Mouse (Mus musculus) limb, embryonic 15.5 days (tissue): ENCODE results near the gene Naa80. TPM values are rescaled to one million over a fixed set of nuclear protein-coding genes. Genes with fewer than 3 reads are reported as not detected.
"Not testable (repeated sequence)": the region's sequence is repeated elsewhere in the genome, so short reads cannot be mapped to it uniquely, and the experiment has no call there.

ENCODE experiments used
- ATAC-seq: fragments of 200-750 bp; cut with Nextera tagmentation; 2 replicates; pipeline ENCODE4 v1.8.0; 2017; ENCODE audit warnings: low read depth, moderate TSS enrichment; ENCODE audit not compliant: insufficient number of reproducible peaks, low FRiP score, low TSS enrichment
- H3K27ac ChIP-seq: fragments of 300-500 bp; sonication (generic); 2 replicates; pipeline ENCODE4 v1.5.1; 2015; ENCODE audit warnings: moderate library complexity, mild to moderate bottlenecking, inconsistent platforms
- H3K27me3 ChIP-seq: fragments of 300-500 bp; sonication (generic); 2 replicates; pipeline ENCODE4 v1.6.1; 2015; ENCODE audit warnings: inconsistent platforms
- H3K36me3 ChIP-seq: fragments of 300-500 bp; sonication (generic); 2 replicates; pipeline ENCODE4 v1.6.1; 2015; ENCODE audit warnings: inconsistent platforms
- H3K4me1 ChIP-seq: fragments of 300-500 bp; sonication (generic); 2 replicates; pipeline ENCODE4 v1.6.1; 2015; ENCODE audit warnings: inconsistent platforms
- H3K4me2 ChIP-seq: fragments of 300-500 bp; sonication (generic); 2 replicates; pipeline ENCODE4 v1.6.1; 2015; ENCODE audit warnings: mild to moderate bottlenecking, inconsistent platforms
- H3K4me3 ChIP-seq: fragments of 300-500 bp; sonication (generic); 2 replicates; pipeline ENCODE4 v1.5.1; 2015; ENCODE audit warnings: mild to moderate bottlenecking, inconsistent platforms
- H3K9ac ChIP-seq: fragments of 300-500 bp; sonication (generic); 2 replicates; pipeline ENCODE4 v1.6.1; 2015; ENCODE audit warnings: inconsistent platforms
- H3K9me3 ChIP-seq: fragments of 300-500 bp; sonication (generic); 2 replicates; pipeline ENCODE4 v1.6.1; 2016; ENCODE audit warnings: inconsistent platforms
- WGBS: fragments of 180-500 bp; shearing (Covaris S2); methylation state at CpG from one replicate; pipeline ENCODE4 v1.1.7; 2015; 5-methylcytosine and 5-hydroxymethylcytosine counted together
- polyA plus RNA-seq: library from polyadenylated mRNA; unstranded; fragments of >200 nt; fragmentation: Nextera tagmentation; extraction: Ambion mirVana; gene quantifications from 2 replicates; pipeline ENCODE4 v1.2.1, GENCODE M21; 2015

Gene Naa80
- polyA plus RNA-seq, 1 experiment from 2014 or later, result 17.6 TPM

DNA sequence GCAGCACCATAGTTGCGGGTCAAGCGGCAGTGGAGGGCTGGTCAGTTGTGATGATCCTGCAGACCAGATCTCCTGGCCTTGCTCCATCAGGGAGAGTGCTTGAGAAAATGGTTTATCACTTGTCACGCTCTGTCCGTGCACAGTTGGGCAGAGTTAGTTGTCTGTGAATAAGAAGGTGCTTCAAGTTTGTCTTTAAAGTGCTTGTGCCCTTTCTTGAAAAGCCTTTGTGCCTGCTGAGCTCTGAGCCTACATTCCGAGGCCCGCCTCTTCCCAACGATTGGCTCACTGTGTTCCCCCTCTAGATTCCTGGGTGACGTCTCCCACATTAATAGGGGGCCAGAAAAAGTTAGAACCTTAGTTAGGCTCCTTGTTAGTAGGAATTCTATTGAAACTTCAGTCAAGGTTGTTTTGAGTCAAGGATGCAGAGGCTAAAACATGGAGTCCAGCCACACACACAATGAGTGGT, 26.8 kb upstream of the Naa80 start:
- 7% methylated on average over 8 of the region's 8 CpGs for WGBS
- Histone ChIP-seq H3K4me1 (peaks cover 72% of the 10 kb centered on the region), H3K36me3 (no peaks in the 10 kb centered on the region; the same call in 1 of the 2 replicates), H3K27me3 (no peaks in the 10 kb centered on the region), H3K4me3 (peak overlapping the region; percentile 72), H3K9me3 (no peaks in the 10 kb centered on the region), H3K9ac (peak overlapping the region; percentile 55), H3K27ac (peak overlapping the region; percentile 97), H3K4me2 (peak overlapping the region; percentile 89)
- no peak for ATAC-seq

DNA sequence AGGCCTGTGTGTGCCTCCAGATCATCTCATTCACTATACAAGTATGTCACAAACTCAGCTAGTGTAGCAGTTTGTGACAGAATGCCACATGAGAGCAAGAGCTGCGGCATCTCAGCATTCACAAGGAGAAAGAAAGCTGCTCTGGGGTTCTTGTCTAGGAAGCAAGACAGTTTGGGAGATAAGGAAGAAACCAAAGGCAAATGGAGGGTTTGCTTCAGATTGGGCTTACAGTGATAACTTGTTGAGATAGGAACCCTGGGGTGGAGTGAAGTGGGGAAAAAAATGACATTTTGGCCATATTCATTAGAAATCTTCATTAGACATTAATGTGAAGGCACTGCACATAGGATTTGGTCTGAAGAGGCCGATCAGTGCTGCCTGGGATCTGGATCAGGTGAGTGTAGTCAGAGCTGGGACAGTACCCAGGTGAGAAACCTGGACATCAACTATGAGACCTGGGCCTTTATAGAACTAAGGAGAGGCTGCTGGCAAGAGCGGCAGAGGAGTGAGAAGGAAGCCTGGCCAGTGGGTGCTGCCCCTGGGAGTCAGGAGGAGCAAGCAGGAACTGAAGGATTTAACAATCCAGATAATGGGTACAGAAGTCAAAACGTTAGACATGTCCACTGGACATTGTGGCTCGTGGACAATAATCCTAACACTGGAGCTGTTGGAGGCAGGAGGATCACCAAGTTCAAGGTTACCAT, 25.8 kb upstream of the Naa80 start:
- H3K9ac ChIP-seq, result no peak overlapping the region

DNA sequence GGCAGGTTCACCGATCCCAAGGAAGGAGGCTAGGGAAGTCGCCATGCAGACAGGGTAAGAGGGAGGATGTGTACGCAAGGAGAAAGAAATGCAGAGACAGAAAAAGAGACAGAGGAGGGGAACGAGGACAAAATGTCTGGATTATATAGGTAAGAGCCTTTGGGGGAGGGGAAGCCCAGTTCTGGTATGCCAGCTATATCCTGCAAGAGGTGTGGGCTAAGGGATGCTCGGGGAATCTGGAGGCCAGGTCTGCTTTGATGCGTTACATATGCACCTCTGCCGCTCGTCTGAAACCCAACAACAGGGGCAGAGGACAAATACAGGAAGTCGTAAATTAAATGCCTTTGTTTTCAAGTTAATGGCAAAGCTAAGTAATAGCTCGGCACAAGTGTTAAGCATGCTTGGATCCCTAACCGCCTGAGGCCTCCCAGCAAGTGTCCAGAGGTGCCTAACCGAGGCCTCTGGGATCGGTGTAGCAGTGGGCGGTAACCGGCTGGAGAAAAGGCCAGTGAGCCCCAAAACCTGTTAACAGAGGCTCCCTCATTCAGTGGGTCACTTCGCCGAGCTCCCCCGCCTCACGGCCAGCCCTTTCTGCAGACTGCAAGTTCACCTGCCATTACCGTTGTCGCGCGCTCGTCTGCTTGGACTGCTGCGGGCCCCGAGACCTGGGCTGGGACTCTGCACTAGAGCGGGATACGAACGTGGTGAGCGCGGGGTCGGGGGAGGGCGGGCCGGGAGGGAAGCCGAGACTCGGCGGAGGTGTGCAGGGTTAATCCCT, 25.0 kb upstream of the Naa80 start:
- Histone ChIP-seq H3K9me3 (no peaks in the 10 kb centered on the region), H3K4me1 (peaks cover 66% of the 10 kb centered on the region)
- WGBS, result 3% methylated on average over 37 of the region's 37 CpGs

More for the DNA sequence above, 25.8 kb upstream of the Naa80 start:
- Histone ChIP-seq H3K4me3 (peak overlapping the region; percentile 72), H3K36me3 (peaks cover 9% of the 10 kb centered on the region), H3K4me2 (peak overlapping the region; percentile 89), H3K9me3 (no peaks in the 10 kb centered on the region), H3K27me3 (no peaks in the 10 kb centered on the region), H3K27ac (peak overlapping the region; percentile 97), H3K4me1 (peaks cover 69% of the 10 kb centered on the region)
- ATAC-seq, result no peak
- WGBS, result 70% methylated on average over 5 of the region's 5 CpGs

DNA sequence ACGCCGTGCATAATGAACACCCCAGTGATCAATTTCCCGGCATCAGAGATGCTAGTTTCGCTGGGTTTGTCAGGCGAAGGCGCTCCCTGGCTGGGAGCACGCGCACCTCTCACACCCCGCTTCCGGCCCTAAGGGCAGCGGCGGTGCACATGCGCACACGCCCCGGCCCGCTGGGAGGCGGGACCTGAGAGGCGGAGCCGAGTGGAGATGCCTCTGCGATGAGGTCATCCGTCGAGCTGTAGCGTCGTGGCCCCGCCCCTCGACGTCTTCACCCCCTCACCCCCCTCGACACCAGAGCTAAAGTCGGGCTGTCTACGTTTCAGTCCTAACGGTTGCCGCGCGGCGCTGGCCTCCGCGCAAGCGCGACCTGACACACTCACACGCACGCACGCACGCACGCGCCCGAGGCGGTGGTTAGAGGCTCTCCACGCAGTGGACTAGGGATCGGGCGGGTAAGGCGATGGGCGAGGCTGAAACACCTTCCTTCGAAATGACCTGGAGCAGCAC, 24.3 kb upstream of the Naa80 start:
- Histone ChIP-seq H3K36me3 (peaks cover 24% of the 10 kb centered on the region), H3K4me1 (peaks cover 66% of the 10 kb centered on the region), H3K9me3 (no peaks in the 10 kb centered on the region), H3K27me3 (no peaks in the 10 kb centered on the region), H3K4me2 (peak overlapping the region; percentile 89), H3K9ac (peak overlapping the region; percentile 67), H3K4me3 (peak overlapping the region; percentile 72), H3K27ac (peak overlapping the region; percentile 97)
- under 1% methylated on average over 53 of the region's 53 CpGs for WGBS
- ATAC-seq, result peak; percentile 90

More for the DNA sequence above, 25.0 kb upstream of the Naa80 start:
- Histone ChIP-seq H3K9ac (peak overlapping the region; percentile 48), H3K27ac (peak overlapping the region; percentile 97), H3K4me3 (peak overlapping the region; percentile 72), H3K36me3 (peaks cover 18% of the 10 kb centered on the region), H3K27me3 (no peaks in the 10 kb centered on the region), H3K4me2 (peak overlapping the region; percentile 89)
- peak; percentile 26 for ATAC-seq

DNA sequence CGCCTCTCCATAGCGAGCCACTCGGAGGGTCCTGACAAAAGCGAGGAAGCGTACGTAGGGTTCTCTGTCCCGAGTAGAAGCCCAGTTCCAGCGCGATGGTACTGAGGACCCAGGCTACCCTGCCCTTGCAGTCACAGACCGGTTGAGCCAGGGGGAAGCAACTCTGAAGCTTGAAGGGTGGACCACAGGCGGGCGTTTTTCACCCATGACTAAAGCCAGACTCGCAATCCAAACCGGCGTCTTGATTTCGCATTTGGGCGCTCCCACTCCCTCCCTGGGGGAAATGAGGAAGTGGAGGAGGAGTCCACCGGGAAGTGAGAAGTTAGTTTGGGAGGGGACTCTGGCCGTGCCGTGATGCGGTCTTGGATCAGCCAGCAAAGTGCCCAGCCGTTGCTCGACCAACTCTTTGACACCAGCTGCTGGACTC, 23.6 kb upstream of the Naa80 start:
- Histone ChIP-seq H3K9ac (peak overlapping the region; percentile 67), H3K9me3 (no peaks in the 10 kb centered on the region), H3K4me2 (peak overlapping the region; percentile 89), H3K36me3 (peaks cover 31% of the 10 kb centered on the region), H3K27me3 (no peaks in the 10 kb centered on the region), H3K4me3 (peak overlapping the region; percentile 72), H3K27ac (peak overlapping the region; percentile 97), H3K4me1 (peaks cover 62% of the 10 kb centered on the region)
- whole genome bisulfite sequencing, result under 1% methylated on average over 23 of the region's 23 CpGs
- peak; percentile 4; the same call in 1 of the 2 replicates for ATAC-seq

DNA sequence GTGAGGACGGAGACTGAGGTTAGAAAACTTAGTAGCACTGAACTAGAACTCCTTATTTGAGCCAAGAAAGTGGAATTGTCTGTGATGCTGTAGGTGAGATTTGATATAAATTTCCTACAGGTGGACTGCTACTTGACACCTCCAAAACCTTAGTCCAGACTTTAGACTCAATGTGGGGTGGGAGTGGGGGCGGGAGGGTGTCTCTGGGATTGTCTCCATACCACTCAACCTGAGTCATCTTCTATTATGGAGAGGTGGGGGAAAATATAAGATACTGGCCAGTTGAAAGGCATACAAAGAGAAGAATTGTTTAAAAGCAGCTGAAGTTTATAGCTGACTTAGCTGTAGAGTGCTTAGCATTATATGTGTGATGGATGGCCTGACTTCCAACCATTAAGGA, 23.0 kb upstream of the Naa80 start:
- Histone ChIP-seq H3K4me2 (peak overlapping the region; percentile 89), H3K27ac (peak overlapping the region; percentile 97), H3K4me3 (peak overlapping the region; percentile 72), H3K9me3 (no peaks in the 10 kb centered on the region), H3K9ac (peak overlapping the region; percentile 67), H3K27me3 (no peaks in the 10 kb centered on the region), H3K36me3 (peaks cover 38% of the 10 kb centered on the region), H3K4me1 (peaks cover 55% of the 10 kb centered on the region)
- 27% methylated on average over 2 of the region's 2 CpGs for WGBS
- no peak for ATAC-seq

DNA sequence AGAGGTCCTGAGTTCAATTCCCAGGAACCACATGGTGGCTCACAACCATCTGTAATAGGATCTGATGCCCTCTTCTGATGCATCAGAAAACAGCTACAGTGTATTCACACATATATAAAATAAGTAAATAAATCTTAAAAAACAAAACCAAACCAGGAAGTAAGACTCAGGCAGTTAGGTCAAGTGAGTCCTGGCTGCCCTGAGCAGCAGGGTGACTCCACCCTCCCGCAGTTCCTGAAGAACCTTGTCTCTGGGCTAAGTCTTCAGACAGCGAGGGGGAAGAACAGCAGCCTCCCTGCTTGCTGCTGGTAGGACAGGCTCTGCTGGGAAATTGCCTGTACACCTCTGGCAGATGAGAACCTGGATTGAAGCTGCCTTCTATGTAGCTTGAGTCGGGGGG, 22.3 kb upstream of the Naa80 start:
- H3K36me3 ChIP-seq, result peaks cover 44% of the 10 kb centered on the region
- H3K9me3 ChIP-seq, result no peaks in the 10 kb centered on the region
- peak overlapping the region; percentile 72 for H3K4me3 ChIP-seq
- 0 out of 2 replicates have a peak overlapping the region, but pooled peaks have one; percentile 97 for H3K27ac ChIP-seq
- H3K27me3 ChIP-seq, result no peaks in the 10 kb centered on the region
- no peak for ATAC-seq
- WGBS, result 68% methylated on average over 3 of the region's 3 CpGs
- H3K9ac ChIP-seq, result peak overlapping the region; percentile 11; the same call in 1 of the 2 replicates
- peaks cover 49% of the 10 kb centered on the region for H3K4me1 ChIP-seq
- H3K4me2 ChIP-seq, result peak overlapping the region; percentile 89

DNA sequence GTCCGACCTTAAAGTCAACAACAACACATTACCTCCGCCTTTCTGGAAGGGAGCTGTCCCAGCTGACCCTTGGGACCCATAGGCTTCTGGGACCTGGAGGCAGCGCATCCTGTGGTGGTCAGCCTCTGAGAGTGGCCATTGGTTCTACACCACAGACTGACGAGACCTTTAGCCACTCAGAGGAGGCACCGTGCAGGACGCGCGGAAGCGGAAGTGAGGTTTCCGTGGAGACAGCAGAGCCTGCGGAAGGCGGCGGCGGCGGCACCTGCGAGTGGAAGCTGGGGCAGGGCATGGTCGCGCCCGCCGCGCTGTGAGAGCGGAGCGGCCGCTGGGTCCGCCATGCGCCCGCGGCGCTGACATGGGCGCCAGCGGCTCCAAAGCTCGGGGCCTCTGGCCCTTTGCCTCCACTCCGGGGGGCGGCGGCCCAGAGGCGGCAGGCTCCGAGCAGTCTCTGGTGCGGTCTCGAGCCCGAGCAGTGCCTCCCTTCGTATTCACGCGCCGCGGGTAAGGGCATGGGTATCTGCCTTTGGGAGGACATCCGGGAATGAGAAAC, 15.6 kb upstream of the Naa80 start, which contains the start of gene Tusc2:
TSS of gene Tusc2 (plus strand) at position 227 of the 553 bp plus-strand sequence.
- H3K27me3 ChIP-seq, result no peaks in the 10 kb centered on the region
- WGBS, result under 1% methylated on average over 46 of the region's 46 CpGs
- ATAC-seq, result peak; percentile 90
- H3K9ac ChIP-seq, result peak within 1 kb of the TSS; percentile 67
- H3K4me2 ChIP-seq, result peak within 1 kb of the TSS; percentile 85
- no peaks in the 10 kb centered on the region for H3K9me3 ChIP-seq
- peaks cover 54% of the 10 kb centered on the region for H3K36me3 ChIP-seq
- H3K4me1 ChIP-seq, result peaks cover 44% of the 10 kb centered on the region
- peak within 1 kb of the TSS; percentile 64 for H3K27ac ChIP-seq
- peak within 1 kb of the TSS; percentile 68 for H3K4me3 ChIP-seq

DNA sequence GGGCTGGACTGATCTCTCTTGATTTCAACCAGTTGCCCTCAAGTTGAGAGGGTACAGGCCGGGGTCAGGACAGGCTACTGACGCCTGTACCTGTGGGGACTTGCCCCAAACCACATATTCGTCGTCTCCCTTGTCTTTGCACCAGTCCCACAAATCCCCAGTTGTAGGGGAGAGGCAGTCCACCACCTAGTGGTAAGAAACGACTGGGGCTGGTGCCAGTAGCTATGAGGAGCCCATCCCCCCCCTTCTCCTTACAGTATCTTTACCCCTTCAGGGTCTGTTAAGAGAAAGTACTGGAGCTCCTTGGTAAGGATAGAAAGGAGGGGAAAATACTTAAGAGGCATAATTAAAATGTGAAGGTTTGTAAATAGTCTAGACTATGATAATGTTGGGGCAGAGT, 13.1 kb upstream of the Naa80 start:
- H3K27me3 ChIP-seq, ATAC-seq, H3K9me3 ChIP-seq, H3K9ac ChIP-seq: not testable (repeated sequence)
- H3K36me3 ChIP-seq, result peaks cover 29% of the 10 kb centered on the region
- peaks cover 57% of the 10 kb centered on the region for H3K4me1 ChIP-seq
- H3K4me2 ChIP-seq, result peak overlapping the region; percentile 3; the same call in 1 of the 2 replicates
- WGBS, result 39% methylated on average over 5 of the region's 5 CpGs
- peak overlapping the region; percentile 18; the same call in 1 of the 2 replicates for H3K27ac ChIP-seq
- H3K4me3 ChIP-seq, result 0 out of 2 replicates have a peak overlapping the region, but pooled peaks have one; percentile 2

DNA sequence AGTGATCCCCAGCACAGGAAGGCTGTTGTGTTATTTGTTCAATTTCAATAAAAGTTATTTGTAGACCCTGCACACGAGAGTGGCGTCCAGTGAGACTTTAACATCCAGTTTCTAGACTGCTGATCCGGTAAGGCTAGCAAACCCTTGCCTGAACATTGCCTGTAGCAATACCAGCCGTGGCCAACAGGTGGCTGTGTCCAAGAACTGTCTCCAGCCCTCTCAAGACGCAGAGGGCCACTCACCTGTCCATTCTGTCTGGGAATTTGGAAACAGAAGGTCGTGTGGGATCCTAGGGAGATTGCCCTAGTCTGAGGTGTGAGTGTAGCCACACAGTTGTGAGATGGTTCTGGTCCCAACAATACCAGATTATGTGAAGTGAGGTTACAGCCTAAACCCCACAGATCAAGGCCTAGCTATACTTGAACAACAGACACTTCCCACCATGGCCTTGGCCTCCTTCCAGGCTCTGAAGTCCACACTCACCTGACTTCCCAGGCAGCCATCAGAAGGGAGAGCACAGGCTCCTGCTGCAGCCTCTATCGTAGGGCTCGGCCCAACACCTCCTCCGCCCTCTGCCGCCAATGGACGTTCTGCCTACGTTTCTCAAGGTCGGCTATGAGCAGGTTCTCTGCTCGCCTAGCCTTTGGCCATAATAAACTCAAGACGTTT, 12.5 kb upstream of the Naa80 start:
- WGBS, result 61% methylated on average over 15 of the region's 15 CpGs
- Histone ChIP-seq H3K4me2 (no peak overlapping the region), H3K4me1 (peaks cover 63% of the 10 kb centered on the region), H3K36me3 (peaks cover 28% of the 10 kb centered on the region), H3K27ac (peak overlapping the region; percentile 92), H3K4me3 (peak overlapping the region; percentile 2; the same call in 1 of the 2 replicates), H3K9me3 (no peaks in the 10 kb centered on the region), H3K27me3 (no peaks in the 10 kb centered on the region), H3K9ac (no peak overlapping the region)
- no peak for ATAC-seq

DNA sequence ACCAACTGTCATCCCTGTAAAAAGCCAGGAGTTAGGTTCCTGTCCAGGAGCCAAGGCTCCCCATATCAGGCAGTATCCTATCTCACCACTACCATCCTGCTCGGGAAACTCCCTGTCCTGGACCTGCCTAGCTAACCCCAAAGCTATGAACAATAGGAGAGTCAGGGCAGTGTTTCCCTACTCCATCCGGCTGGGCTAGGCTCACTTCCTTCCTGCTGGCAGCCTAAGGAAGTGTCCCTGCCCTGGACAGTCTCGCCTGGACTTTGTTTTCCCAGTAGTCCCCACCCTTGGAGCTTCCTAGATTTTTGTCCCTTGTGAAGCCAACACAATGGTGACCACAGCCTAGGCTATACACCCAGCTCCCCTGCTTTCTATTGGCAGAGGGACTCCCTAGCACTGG, 11.8 kb upstream of the Naa80 start:
- H3K36me3 ChIP-seq, result peaks cover 28% of the 10 kb centered on the region
- no peaks in the 10 kb centered on the region for H3K27me3 ChIP-seq
- H3K9ac ChIP-seq, result no peak overlapping the region
- H3K27ac ChIP-seq, result peak overlapping the region; percentile 92
- 77% methylated on average over 3 of the region's 3 CpGs for WGBS
- H3K4me3 ChIP-seq, result no peak overlapping the region
- peaks cover 67% of the 10 kb centered on the region for H3K4me1 ChIP-seq
- H3K9me3 ChIP-seq, result no peaks in the 10 kb centered on the region
- ATAC-seq, result no peak
- H3K4me2 ChIP-seq, result no peak overlapping the region
